Comparison of ENCODE assay signal across 9 mouse cellular contexts in the genomic region with DNA sequence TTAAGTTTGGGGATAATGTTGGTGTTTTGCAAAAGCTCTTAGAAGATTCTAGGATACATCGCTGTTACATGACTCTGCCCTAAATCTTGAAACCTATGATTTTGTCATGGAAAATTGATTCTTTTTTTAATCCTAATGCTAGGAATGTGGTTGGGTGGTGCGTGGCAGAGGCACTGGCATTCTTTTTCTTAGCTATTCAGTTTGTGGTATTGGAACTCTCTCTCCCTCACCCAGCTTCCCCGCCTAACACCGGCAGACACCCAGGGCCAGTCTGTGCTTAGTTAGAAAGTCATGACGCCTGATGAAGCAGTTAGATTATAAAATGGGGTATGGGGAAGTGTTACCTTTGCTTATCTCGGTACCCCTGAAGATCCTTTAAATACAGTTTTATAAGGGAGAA.
"Had no signal": no experiment of that assay in that cellular context is flagged by ENCODE, and none has a peak within 500 bp of the region (broad histone marks: within the 10 kb centered on the region; RNA-seq: fewer than 3 reads in every experiment).

No protein-coding gene starts in this region.

- H3K9ac ChIP-seq: limb, embryonic 15.5 days; liver, embryonic 12.5 days; lung, embryonic 15.5 days; midbrain, embryonic 12.5 days had no signal

- H3K27ac ChIP-seq: left cerebral cortex, adult 2 months; limb, embryonic 15.5 days; liver, embryonic 12.5 days; lung, embryonic 15.5 days; midbrain, embryonic 12.5 days had no signal

- H3K9me3 ChIP-seq: limb, embryonic 15.5 days; liver, embryonic 12.5 days; lung, embryonic 15.5 days; midbrain, embryonic 12.5 days had no signal

- DNase-seq: kidney, postnatal 25 days; right cerebral cortex, postnatal 25 days; thymus, postnatal 36 days had no signal

- H3K4me1 ChIP-seq: limb, embryonic 15.5 days; liver, embryonic 12.5 days; lung, embryonic 15.5 days; midbrain, embryonic 12.5 days had no signal

- H3K27me3 ChIP-seq: limb, embryonic 15.5 days; liver, embryonic 12.5 days; lung, embryonic 15.5 days; midbrain, embryonic 12.5 days had no signal

- H3K4me2 ChIP-seq: limb, embryonic 15.5 days; liver, embryonic 12.5 days; lung, embryonic 15.5 days; midbrain, embryonic 12.5 days had no signal

- H3K4me3 ChIP-seq: left cerebral cortex, adult 2 months; limb, embryonic 15.5 days; liver, embryonic 12.5 days; lung, embryonic 15.5 days; midbrain, embryonic 12.5 days had no signal

- H3K36me3 ChIP-seq: liver, embryonic 12.5 days; midbrain, embryonic 12.5 days had no signal

- ATAC-seq: liver, embryonic 12.5 days; midbrain, embryonic 16.5 days had no signal
